Mouse (Mus musculus): ENCODE measurements around the gene Incenp.
"Not testable (repeated sequence)": the region's sequence is repeated elsewhere in the genome, so short reads cannot be mapped to it uniquely, and the experiment has no call there.

Incenp gene

DNA sequence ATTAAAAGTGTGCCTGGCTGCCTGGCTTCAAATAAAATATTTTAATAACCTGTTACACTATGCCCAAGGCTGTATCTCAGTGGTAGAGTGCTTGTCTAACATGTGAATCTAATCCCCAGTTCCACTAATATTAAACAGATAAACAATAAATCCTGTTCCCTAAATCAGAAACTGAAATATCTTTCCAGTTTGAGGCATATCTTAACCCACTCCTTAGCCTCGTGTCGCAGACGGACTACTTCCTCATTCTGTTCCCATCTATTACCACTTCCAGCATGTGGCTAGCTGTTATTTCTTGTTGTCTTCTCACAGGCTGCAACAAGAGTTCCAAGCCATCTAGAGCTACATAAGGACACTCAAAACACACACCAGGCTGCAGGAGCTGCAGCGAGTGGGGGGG is 18.4 kb upstream of the Incenp start:
- no peak for DNase-seq

DNA sequence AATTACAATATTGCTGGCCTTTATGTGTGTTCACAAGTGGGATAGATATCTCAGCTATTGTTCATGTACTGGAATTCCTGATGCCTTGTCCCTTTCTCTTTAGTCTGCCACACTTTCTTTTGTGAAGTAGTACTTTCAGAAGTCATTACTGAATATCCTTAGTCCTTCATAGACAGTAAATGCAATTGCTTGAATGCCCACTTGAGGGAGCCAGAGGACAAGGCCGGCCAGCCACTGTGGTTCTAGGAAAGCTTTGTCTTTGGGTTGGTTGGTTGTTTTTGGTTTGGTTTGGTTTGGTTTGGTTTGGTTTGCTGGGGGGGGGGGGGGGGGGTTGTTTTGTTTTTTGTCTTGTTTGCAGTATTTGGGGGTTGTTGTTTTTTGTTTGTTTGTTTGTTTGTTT is 16.6 kb upstream of the Incenp start:
- DNase-seq = peak; percentile 67 to 78

DNA sequence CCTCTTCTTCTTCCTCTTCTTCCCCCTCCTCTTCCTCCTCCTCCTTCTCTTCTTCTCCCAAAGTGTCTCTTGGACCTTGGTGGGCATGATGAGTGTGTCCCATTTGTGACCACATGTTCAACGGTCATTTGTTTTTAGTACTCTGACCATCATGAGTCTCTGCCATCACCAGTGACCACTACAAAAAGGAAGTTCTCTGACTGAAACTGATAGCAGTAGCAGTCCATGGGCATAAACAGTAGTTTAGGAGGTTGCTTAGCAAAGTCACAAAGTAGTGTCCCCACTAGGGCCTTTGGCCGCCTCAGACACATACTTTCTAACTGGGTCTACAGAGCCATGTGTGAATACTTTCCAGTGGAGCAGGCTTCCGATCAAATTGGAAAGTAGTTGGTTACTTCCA is 15.0 kb upstream of the Incenp start:
- DNase-seq = no peak

DNA sequence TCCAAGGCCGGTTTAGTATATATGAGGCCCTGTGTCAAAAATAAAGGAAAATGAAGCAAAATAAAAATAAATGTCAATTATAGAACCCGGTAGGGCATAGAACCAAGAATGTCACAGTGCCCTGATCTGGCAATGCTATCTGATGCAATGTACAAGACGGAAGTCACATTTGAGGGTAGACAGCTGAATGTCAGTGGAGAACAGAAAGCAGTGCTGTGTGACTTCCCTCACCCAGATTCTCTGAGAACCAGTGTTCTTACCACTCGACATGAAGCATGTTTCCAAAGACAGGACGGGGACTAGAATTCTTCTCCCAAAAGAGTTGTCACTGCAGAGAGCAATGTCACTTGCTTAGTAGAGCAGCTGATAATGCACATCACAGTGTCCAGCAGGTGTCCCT is 14.4 kb upstream of the Incenp start:
- no peak for DNase-seq

DNA sequence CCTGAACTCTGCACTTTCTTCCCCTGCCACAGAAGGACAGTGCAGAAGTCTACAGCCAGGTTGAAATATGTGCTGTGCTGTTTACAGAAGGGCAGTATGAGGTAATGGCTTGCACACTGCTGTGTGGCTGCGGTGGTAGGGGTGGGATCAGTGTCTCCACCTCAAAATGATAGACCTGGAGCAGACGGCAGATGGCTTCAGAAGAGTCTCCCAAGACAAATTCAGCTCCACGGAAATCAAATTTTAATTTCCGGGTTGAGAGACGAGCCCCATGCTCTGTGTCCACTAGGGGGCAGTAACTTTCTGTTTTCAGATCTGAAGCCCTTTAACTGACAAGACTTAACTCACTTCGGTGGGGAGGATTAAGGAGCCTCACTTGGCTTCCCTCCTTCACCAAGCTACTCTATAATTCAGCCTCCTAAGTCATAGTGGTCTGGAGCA is 12.0 kb upstream of the Incenp start:
- peak in 1 of 2 experiments; percentile 28 for DNase-seq

DNA sequence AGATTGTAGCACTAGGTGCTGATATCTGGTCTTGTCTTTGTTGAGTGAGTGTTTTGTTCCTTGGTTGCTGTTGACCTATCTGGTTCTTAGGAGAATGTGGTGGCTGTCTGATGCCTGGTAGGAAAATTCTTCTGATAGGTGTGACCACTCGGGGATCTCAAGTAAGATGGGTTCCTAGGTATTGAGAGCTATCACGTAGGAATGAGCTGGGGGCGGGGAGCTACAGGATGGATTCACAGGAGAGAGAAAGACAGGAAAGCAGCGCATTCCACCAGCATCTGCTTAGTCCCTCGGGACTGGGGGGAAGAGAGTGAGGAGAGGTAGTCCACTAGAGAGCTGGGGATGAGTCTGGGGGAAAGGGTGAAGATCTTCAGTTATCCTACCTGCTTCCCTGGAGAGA is 10.0 kb upstream of the Incenp start:
- DNase-seq = no peak

DNA sequence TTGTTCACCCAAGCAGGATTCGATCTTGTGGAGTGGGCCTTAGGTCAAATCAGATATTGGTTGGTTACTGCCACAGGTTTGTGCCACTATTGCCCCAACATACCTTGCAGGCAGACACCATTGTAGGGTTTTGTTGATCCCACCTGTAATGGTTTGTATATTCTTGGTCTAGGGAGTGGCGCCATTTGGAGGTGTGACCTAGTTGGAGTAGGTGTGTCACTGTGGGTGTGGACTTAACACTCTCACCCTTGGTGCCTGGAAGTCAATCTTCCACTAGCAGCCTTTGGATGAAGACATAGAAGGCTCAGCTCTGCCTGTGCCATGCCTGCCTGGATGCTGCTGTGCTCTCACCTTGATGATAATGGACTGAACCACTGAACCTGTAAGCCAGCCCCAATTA is 1.3 kb upstream of the Incenp start:
- DNase-seq = not testable (repeated sequence)

DNA sequence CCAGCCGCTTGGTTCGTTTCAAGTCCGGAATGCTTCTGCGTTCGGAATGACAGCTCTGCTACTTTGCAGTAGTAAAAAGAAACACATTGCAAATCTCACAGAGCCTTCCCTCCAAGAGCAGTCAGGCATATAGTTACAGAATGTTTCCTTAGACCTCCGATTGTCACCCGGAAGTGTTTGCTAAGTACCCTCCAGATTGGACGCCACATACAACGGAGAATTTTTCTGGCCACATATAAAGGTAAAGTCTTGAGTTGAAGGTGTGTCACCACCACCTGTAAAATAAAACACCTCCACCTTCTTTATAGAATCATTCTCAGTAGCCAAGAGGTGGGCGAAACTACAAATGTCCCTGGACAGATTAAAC is 412 bp upstream of the Incenp start:
- no peak for DNase-seq

DNA sequence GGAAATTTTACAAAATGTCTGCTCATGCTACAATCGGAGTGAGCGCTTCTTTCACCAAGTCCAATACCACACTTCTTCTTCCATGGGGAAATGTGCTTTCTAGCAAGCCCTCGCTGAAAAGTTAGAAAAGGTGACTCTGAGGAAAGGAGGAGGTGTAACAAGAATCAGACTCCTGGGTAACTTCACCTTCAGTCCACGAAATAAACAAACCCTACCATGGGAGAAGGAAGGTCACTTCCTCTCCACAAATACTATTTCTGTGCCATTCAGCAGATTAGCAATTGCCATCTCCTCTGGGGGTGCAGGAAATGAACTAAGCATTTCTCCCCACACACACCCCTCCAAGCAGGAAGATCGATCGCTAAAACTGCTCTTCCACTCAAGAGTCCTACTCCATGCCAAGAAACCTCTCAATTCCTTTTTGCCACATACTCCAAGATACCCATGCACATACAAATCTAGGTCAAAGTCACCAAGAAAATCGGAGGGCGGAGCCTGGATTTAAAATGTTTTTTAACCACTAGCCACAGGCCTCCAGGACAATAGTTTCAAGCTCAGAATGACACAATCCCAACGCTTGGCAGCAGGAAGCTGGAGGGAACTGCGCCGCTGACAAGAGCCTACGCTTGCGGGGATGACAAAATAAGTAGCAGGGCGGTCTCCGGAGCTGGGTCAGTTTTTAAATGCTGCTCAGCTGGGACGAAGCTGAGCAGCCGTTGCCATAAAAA is 848 bp downstream of the Incenp start:
- DNase-seq = no peak

DNA sequence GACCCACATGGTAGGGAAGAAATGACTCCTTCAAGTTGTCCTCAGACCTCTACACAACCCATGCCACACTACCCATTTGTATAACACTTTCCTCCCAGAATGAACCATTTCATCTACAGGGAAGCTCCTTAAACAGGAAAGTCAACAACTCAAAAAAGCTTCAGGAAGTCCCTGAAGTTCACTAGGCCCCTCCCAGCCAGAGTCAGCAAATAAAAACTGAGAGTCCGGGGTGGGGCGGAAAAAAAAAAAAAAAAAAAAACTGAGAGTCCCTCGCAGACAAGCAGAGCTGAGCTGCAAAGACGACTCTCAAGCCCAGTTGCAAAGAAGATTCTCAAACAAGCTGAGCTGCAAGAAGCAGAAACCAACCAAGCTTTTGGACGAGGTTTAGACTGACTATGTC is 3.3 kb downstream of the Incenp start:
- no peak for DNase-seq

DNA sequence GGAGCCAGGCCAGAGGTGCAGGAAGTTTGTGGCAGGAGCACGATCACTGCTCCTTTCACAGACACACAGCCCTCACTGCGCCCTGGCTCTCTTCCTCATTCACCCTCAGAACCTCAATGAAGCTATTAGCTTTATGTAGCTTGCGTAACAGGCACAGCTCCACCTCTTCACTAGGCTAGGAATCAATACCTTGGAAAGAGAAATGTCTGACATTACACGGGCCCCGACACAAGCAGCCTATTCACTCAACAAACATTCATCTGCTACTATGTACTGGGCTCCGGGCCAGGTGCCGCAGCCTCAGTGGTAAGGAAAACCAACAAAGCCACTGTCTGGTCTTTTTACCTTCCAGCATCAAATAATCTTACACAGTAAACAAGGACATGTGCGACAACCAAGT is 12.6 kb downstream of the Incenp start:
- DNase-seq = no peak

DNA sequence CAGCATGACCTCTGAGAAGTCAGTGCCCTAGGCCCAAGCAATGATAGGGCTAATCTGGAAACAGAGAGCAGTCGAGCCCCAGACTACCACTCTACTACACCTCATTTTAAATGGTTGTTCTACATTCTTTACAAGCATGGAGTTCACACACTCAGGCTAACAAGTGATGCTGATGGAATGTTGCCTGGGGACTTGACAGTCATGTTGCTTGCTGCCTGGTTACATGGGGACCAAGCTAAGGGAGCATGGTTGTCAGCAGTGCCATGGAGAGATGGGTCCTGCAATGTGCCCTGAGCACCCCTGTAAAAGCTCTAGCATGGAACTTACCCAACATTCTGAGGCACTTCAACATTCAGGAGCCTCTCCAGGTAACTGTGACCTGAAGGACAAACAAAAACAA is 13.0 kb downstream of the Incenp start:
- DNase-seq = no peak

DNA sequence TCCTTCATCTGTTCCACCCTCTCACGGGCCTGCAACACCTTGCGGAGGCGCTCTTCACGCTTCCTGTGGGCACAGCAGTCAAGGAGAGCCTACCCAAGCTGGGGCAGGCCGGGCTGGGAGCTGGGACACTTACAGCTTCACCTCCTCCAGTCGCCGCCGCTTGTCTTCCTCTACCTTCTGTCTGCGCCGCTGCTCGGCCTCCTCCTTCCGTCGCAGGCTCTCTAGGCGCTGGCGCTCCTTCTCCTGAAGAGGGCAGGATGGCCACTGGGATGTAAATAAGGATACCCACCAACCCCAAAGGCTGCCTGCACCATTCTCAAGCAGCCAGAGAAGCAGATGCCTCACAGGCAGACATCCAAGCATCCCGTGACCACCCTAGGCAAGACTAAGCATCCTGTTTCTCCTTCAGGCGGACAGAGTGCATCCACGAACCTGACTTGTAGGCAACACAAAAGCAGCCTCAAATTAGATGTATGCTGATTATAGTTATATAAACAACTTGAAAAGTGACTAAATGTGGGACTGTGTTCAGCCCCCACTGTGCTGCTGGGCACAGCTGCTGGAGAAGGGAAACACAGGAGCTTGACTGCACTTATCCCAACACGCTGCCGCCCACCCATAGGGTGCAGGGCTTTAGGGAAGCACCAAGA is 21.0 kb downstream of the Incenp start:
- DNase-seq = no peak

DNA sequence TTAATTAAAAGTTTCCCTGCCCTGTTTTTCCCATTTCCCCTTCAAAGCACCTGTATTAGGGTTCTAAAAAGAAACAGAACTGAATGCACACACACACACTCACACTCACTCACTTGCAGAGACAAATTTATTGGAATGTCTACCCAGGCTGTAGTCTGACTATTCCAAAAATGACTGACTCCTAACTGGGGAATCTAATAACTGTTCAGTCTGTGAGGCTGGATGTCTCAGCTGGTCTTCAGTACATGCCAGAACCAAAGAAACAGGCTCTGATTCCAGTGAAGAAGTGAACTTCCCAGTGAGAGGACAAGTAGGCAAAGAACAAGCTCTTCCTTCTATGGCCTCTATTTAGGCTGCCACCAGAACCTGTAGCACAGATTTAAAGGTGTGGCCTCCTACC is 33.9 kb downstream of the Incenp start:
- DNase-seq = no peak

DNA sequence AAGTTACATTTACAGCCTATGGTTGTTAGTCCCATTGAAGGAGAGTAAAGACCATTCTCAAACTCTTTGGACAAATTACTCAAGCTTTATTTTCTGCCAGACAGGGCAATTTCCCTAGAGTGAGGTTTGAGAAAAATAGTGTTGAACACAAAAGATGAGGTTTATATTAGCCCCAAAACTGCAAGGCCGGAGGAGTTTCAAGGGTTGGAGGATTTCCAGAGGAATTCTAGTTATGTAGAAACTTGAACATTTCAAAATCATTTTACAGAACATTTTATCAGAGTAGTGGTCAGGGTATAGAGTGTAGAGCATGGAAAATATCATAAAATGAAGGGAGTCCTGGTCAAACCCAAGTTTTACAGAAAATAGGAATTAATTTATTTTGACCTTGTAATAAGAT is 34.5 kb downstream of the Incenp start:
- DNase-seq = no peak

DNA sequence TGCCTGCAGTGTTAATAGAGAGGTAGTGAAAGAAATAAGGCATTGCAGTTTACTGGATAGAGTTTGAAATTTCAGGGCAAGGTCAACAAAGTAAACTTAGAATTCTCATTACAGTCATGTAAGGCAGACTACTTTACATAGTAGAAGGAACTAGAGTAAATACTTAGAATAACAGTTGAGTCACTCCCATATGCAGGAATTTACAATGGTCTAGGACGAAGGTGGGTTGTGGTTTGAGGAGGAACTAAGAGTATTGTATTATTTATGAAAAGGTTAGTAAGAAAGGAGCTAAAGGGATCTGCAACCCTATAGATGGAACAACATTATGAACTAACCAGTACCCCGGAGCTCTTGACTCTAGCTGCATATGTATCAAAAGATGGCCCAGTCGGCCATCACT is 38.5 kb downstream of the Incenp start:
- DNase-seq = not testable (repeated sequence)

DNA sequence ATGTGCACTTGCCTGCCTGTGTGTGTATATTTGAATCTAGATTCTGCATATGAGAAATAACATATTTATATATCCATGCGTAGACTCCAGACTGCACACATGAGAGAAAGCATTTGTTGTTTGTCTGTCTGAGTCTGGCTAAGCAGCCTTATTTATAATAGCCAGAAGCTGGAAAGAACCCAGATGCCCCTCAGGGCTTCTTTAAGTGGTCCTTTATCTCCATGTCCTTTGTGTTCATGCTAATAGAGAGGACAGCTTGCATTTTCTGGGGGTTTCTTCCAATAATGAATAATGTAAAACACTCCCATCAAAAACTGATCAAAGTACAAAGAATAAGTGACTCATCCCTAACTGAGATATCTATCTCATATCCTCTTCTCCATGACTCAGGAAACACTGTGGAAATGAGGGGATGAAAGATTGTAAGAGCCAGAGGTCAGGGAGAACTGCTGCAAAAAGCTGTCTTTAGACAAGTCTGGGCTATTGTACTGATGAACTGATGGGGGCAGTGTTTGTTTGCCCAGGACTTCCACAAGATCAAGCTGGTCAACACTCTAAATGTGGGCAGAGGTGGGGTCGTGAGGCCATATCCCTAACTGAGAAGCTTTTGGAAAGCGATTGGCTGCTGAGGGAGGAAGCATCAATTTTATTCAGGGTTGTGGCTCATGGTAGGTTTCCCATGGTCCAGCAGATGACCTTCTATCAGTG is 49.8 kb downstream of the Incenp start:
- DNase-seq = not testable (repeated sequence)

DNA sequence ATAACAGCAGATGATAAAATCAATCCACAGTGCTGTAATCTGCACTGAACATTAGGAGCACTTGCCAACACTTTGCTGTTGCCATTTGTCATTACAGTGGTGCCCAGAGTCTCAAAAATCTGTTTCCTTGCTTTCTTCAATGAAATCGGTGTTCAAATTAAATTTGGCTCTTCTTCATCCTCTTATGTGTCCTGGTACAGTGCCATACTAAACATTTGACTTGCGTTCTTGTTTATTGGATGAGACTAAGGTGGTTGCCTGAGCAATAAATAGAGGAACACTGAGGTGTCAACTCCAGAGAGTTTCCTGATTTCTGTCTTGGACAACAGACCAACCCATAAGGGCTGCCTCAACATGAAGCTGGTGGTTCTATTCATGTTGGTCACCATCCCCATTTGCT is 52.1 kb downstream of the Incenp start, which contains the start of gene Scgb2a2:
Gene Scgb2a2 (plus strand): TSS at position 301 of the 400 bp plus-strand sequence.
- no peak for DNase-seq

DNA sequence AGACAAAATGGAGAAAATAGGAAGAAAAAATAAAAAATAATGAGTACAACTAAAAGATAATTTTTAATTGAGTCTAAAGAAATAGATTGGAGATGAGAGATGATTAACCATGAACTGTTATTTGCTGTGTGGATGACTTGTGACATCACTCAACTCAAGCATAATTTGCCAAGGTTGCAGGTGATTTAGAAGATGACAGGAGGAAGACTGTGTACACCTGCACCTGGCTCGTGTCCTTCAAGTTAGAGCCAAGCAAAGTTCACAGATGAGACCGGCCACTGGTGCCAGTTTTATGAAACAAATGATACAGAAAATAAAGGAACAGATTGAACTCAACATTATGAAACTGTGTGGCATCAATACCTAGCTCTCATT is 62.0 kb downstream of the Incenp start:
- DNase-seq = no peak

DNA sequence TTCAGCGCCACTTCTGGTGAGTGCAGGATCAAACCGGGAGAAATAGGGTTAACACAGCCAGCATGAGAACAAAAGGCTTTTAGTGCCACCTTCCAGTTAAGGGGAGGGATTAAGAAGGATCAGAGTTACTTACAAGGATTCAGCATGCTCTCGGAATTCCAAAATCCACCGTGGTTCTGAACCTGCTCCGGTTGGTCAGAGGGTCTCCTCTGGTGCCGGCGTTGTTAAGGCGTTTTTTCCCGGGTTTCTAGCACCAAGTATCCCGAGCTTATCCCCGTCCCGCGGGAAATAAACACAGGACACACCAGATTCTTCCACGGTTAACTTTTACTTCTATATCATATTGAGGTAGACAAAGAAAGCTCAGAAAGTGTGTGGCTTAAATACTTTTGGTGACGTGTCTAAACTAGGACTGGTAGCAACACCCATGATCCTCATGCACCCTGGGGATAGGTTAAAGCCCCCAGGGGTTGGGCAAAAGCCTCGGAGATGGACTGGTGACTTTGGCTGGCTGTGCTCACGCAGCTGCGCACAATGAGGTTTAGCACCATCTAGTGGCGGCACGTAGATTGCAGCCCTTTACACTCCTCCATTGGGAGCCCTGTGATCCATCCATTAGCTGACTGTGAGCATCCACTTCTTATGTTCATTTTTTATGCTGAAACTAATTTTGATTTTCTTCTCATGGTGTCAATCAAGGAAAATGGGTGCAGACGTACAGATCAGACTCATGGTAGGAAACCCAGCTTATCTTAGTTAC is 62.6 kb downstream of the Incenp start:
- DNase-seq = peak; percentile 50 to 53

Measured in cerebellum, postnatal 36 days (tissue).